Mouse (Mus musculus) gastrocnemius, postnatal 4 days (tissue): ENCODE measurements around the gene Lamp5. TPM values are rescaled to one million over a fixed set of nuclear protein-coding genes. Genes with fewer than 3 reads are reported as not detected.

Experiments used
- DNase-seq, 2 experiments: peaks; one replicate each; pipeline ENCODE4 v3.0.0; 2021 to 2022; ENCODE audit warnings: low spot score in 2 of 2, mixed read lengths in 2 of 2
- long read RNA-seq, 2 experiments: library from polyadenylated mRNA; stranded (forward); transcript quantifications; one replicate each; pipeline ENCODE4 v2.0.0; 2021
- total RNA-seq, 2 experiments: library from RNA; stranded (reverse); gene quantifications; 2 replicates each; pipeline ENCODE4 v1.2.3; 2021

The Lamp5 gene
- total RNA-seq = not detected
- long read RNA-seq, experiment 1 = 0 reads
- long read RNA-seq, experiment 2 = 0 reads

GRCm38 (mm10) chr2:136051688-136052289 is at the start of gene Lamp5:
Lamp5 (plus strand) TSS chr2:136052239.
- DNase-seq = no peak

- DNase-seq = no peak
Observed at GRCm38 (mm10) chr2:136003836-136004235, 48.2 kb upstream of the Lamp5 start.

GRCm38 (mm10) chr2:136006280-136006679 is 45.8 kb upstream of the Lamp5 start:
- DNase-seq = no peak

GRCm38 (mm10) chr2:136012759-136013158 is 39.3 kb upstream of the Lamp5 start:
- DNase-seq = no peak

GRCm38 (mm10) chr2:136048464-136048863 is 3.6 kb upstream of the Lamp5 start:
- no peak for DNase-seq

- DNase-seq = no peak
Observed at GRCm38 (mm10) chr2:136050793-136051615, 1.0 kb upstream of the Lamp5 start.

GRCm38 (mm10) chr2:136057861-136058331 is 5.9 kb downstream of the Lamp5 start:
- DNase-seq = no peak

- no peak for DNase-seq
Observed at GRCm38 (mm10) chr2:136058398-136058797, 6.4 kb downstream of the Lamp5 start.

- no peak for DNase-seq
Observed at GRCm38 (mm10) chr2:136059029-136059669, 7.1 kb downstream of the Lamp5 start.

GRCm38 (mm10) chr2:136064356-136064755 is 12.3 kb downstream of the Lamp5 start:
- no peak for DNase-seq

- DNase-seq = no peak
Observed at GRCm38 (mm10) chr2:136095978-136096377, 43.9 kb downstream of the Lamp5 start.

GRCm38 (mm10) chr2:136097143-136097542 is 45.1 kb downstream of the Lamp5 start:
- DNase-seq = no peak

- DNase-seq = no peak
Observed at GRCm38 (mm10) chr2:136107597-136107996, 55.6 kb downstream of the Lamp5 start.

- DNase-seq = no peak
Observed at GRCm38 (mm10) chr2:136108124-136109037, 56.3 kb downstream of the Lamp5 start.

GRCm38 (mm10) chr2:136109038-136109363 is 57.0 kb downstream of the Lamp5 start:
- DNase-seq = no peak

GRCm38 (mm10) chr2:136113374-136113773 is 61.3 kb downstream of the Lamp5 start:
- DNase-seq = no peak

- DNase-seq = no peak
Observed at GRCm38 (mm10) chr2:136118006-136118405, 66.0 kb downstream of the Lamp5 start.
